Mouse (Mus musculus) embryonic facial prominence, embryonic 13.5 days (tissue): ENCODE data around the gene B430305J03Rik. TPM values are rescaled to one million over a fixed set of nuclear protein-coding genes. Genes with fewer than 3 reads are reported as not detected.
A peak's percentile ranks its signal among the peaks of the same experiment; 100 is the strongest.

ENCODE experiments used
- ATAC-seq: fragments of 200-750 bp; cut with Nextera tagmentation; 2 replicates; pipeline ENCODE4 v1.8.0; 2017; ENCODE audit warnings: low read depth; ENCODE audit not compliant: insufficient number of reproducible peaks, insufficient read depth, low FRiP score, low TSS enrichment
- H3K27ac ChIP-seq: fragments of 300-500 bp; sonication (generic); 2 replicates; pipeline ENCODE4 v1.5.1; 2015; ENCODE audit warnings: moderate library complexity, mild to moderate bottlenecking, inconsistent platforms
- H3K27me3 ChIP-seq: fragments of 300-500 bp; sonication (generic); 2 replicates; pipeline ENCODE4 v1.6.1; 2015; ENCODE audit warnings: mild to moderate bottlenecking, inconsistent platforms
- H3K36me3 ChIP-seq: fragments of 300-500 bp; sonication (generic); 2 replicates; pipeline ENCODE4 v1.6.1; 2015; ENCODE audit warnings: mild to moderate bottlenecking, inconsistent platforms
- H3K4me1 ChIP-seq: fragments of 300-500 bp; sonication (generic); 2 replicates; pipeline ENCODE4 v1.6.1; 2015; ENCODE audit warnings: inconsistent platforms
- H3K4me2 ChIP-seq: fragments of 300-500 bp; sonication (generic); 2 replicates; pipeline ENCODE4 v1.6.1; 2015; ENCODE audit warnings: moderate library complexity, mild to moderate bottlenecking, inconsistent platforms
- H3K4me3 ChIP-seq: fragments of 300-500 bp; sonication (generic); 2 replicates; pipeline ENCODE4 v1.5.1; 2015; ENCODE audit warnings: mild to moderate bottlenecking, inconsistent platforms
- H3K9ac ChIP-seq: fragments of 300-500 bp; sonication (generic); 2 replicates; pipeline ENCODE4 v1.6.1; 2015; ENCODE audit warnings: mild to moderate bottlenecking, inconsistent platforms
- H3K9me3 ChIP-seq: fragments of 300-500 bp; sonication (generic); 2 replicates; pipeline ENCODE4 v1.6.1; 2016; ENCODE audit warnings: inconsistent platforms
- WGBS: fragments of 180-500 bp; shearing (Covaris S2); methylation state at CpG from one replicate; pipeline ENCODE4 v1.1.7; 2015; ENCODE audit warnings: mixed read lengths; 5-methylcytosine and 5-hydroxymethylcytosine counted together
- polyA plus RNA-seq: library from polyadenylated mRNA; unstranded; fragments of >200 nt; fragmentation: Nextera tagmentation; extraction: Ambion mirVana; gene quantifications from 2 replicates; pipeline ENCODE4 v1.2.1, GENCODE M21; 2015

The B430305J03Rik gene
- polyA plus RNA-seq, 1 experiment from 2014 or later = not detected

DNA sequence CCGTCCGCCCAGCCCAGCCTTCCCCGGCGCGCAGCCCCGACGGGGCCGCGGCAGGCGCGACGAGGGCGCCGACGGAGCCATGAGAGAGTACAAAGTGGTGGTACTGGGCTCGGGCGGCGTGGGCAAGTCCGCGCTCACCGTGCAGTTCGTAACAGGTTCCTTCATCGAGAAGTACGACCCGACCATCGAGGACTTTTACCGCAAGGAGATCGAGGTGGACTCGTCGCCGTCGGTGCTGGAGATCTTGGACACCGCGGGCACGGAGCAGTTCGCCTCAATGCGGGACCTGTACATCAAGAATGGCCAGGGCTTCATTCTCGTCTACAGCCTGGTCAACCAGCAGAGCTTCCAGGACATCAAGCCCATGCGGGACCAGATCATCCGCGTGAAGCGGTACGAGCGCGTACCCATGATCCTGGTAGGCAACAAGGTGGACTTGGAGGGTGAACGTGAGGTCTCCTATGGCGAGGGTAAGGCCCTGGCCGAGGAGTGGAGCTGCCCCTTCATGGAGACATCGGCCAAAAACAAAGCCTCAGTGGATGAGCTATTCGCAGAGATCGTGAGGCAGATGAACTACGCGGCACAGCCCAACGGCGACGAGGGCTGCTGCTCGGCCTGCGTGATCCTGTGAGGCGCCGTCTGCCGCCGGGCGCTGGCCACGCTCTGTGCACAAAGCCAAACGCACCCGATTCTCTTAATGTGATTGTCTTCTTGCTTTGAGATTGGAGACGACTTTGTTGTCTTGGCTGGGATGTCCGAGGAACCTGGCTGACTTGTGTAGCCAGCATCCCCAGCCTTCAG lies 573 bp downstream of the B430305J03Rik start:
- peaks cover 9% of the 10 kb centered on the region; the same call in 1 of the 2 replicates for H3K36me3 ChIP-seq
- peak overlapping the region; percentile 92 for H3K9ac ChIP-seq
- WGBS = under 1% methylated on average over 68 of the region's 68 CpGs
- peak overlapping the region; percentile 89 for H3K4me3 ChIP-seq
- peaks cover 20% of the 10 kb centered on the region for H3K4me1 ChIP-seq
- H3K27me3 ChIP-seq = no peaks in the 10 kb centered on the region
- no peak for ATAC-seq
- H3K27ac ChIP-seq = peak overlapping the region; percentile 96
- H3K9me3 ChIP-seq = no peaks in the 10 kb centered on the region
- H3K4me2 ChIP-seq = peak overlapping the region; percentile 86

DNA sequence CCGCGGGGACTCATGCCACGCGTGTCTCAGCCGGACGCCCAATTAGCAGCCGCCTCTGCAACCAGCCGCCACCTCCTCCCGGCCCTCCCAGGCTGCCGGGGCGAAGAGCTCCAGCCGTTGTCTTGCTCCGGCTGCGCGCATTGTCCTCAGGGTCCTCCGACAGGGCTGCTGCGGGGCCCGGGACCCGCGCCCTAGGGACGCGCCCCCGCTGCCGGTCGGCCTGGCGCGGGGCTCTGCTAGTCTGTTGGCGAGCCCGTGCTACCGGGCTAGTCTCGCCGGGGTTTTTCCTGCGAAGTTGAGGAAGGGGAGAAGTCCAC lies 1.1 kb downstream of the B430305J03Rik start:
- Histone ChIP-seq H3K9me3 (no peaks in the 10 kb centered on the region), H3K27me3 (no peaks in the 10 kb centered on the region), H3K4me1 (peaks cover 20% of the 10 kb centered on the region), H3K27ac (peak overlapping the region; percentile 96), H3K36me3 (peaks cover 8% of the 10 kb centered on the region; the same call in 1 of the 2 replicates), H3K9ac (peak overlapping the region; percentile 92), H3K4me3 (peak overlapping the region; percentile 89), H3K4me2 (peak overlapping the region; percentile 86)
- 0% methylated on average over 33 of the region's 33 CpGs for WGBS
- peak; percentile 8; the same call in 1 of the 2 replicates for ATAC-seq

DNA sequence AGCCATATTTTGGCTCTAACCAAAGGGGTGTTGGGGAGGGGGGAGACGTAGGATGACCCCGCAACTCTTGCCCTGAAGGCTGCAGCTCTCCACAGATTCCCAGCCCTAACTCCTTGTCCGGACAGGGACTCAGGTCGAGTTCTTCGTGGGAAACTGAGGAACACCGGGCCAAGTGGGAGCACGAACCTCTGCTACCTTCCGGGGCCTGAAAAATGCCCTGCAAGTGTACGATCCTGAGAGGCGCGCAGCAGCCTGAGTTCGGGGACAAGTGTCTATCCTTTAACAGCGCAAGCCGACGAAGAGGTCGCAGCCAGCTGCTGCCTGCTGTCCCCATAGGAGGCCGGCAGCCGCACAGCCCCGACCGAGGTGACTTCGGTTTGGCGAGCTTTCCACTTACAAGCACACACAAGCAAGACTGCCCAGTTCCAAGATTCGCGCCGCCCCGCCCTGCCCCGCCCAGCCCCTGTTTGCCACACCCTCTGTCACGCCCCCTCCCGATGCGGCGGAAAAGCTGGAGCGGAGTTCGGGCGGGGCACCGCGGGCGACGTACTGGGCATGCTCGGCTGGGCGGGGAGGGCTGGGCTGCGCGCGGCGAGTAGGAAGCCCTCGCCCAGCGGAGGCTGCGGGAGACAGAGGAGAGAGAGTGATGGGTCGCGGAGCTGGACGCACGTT lies 1.6 kb downstream of the B430305J03Rik start:
- under 1% methylated on average over 50 of the region's 51 CpGs for WGBS
- no peaks in the 10 kb centered on the region for H3K27me3 ChIP-seq
- 0 out of 2 replicates have a peak, but pooled peaks cover 4% of the 10 kb centered on the region for H3K36me3 ChIP-seq
- H3K4me3 ChIP-seq = peak overlapping the region; percentile 89
- ATAC-seq = peak; percentile 86
- peak overlapping the region; percentile 86 for H3K4me2 ChIP-seq
- H3K27ac ChIP-seq = peak overlapping the region; percentile 96
- peaks cover 20% of the 10 kb centered on the region for H3K4me1 ChIP-seq
- peak overlapping the region; percentile 92 for H3K9ac ChIP-seq
- H3K9me3 ChIP-seq = no peaks in the 10 kb centered on the region

DNA sequence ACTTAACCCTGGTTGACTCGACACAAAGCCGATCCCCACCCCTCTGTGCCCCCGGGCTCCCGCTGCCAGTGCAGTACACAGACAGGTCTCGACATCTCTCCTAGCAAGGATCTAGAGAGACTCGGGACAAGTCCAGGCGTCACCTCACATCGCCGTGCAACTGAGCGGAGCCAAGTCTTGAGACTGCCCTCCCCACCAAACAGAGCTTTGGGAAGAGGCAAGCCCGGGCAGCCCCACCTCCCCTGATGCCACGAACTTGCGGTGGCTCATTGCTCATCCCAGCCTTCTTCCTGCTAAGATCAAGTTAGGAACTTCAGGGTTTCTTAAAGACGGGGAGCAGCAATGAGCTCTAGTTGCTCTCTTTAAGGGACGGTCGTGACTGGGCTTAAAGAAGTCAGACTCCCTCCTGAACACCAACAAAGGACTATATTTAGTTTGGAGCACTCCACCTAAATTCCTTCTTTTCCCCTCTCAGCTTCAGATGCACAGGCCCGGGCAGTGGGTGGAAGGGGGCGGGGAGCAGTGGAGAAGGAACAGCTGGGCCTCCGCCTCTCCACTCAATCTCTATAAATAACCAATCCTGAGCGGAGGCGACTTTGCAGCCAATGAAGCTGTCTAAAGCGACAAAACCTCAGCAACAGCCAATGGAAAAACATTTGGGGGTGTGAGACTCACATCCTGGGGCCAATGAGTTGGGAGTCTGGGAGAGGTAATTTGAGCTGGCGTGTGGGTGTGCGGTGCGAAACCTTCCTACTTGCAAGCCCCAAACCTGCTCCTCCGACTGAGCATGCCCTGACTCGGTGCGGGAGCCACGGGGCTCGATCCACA lies 2.4 kb downstream of the B430305J03Rik start:
- ATAC-seq = peak; percentile 96
- no peaks in the 10 kb centered on the region for H3K27me3 ChIP-seq
- WGBS = under 1% methylated on average over 30 of the region's 30 CpGs
- peak overlapping the region; percentile 86 for H3K4me2 ChIP-seq
- peaks cover 20% of the 10 kb centered on the region for H3K4me1 ChIP-seq
- peak overlapping the region; percentile 89 for H3K4me3 ChIP-seq
- no peaks in the 10 kb centered on the region for H3K9me3 ChIP-seq
- H3K36me3 ChIP-seq = no peaks in the 10 kb centered on the region
- peak overlapping the region; percentile 92 for H3K9ac ChIP-seq
- H3K27ac ChIP-seq = peak overlapping the region; percentile 96

DNA sequence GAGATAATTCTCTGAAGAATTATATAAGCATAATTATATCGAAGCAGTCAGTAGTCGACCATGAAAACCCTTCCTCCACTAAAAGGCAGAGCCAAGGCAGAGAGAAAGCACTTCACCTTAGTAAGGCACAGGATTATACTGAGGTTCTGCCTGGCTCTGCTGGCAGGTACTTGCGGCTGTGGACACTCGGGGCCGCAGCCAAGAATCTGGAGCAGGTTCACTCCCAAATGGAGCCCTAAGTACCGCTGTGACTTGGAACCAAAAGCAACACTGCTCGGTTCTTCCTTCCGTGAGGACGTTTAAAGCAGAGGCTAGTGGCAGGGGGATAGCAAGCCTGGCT lies 3.0 kb downstream of the B430305J03Rik start:
- WGBS = 5% methylated on average over 9 of the region's 9 CpGs
- Histone ChIP-seq H3K27ac (peak overlapping the region; percentile 96), H3K4me3 (peak overlapping the region; percentile 89), H3K4me1 (peaks cover 16% of the 10 kb centered on the region), H3K9ac (peak overlapping the region; percentile 77), H3K9me3 (no peaks in the 10 kb centered on the region), H3K4me2 (peak overlapping the region; percentile 86), H3K36me3 (no peaks in the 10 kb centered on the region), H3K27me3 (no peaks in the 10 kb centered on the region)
- ATAC-seq = no peak

DNA sequence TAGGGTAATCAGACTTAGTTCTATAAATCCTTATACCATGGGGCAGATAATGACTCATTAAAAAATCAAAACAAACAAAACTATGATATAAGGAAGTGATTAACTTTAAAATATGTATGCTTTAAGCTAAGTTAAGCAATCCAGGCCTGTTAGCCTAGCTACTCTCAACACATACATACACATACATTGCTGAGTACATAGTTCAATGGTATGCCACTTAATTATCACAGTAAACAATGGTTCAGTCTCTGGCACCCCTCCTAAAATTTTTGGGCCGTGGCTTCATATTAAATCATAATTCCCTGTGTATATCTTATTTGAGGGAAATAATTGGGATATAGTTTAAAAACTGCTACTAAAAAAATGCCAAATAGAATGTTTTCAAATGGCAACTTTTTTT lies 4.4 kb downstream of the B430305J03Rik start, which contains the start of gene Rap2b:
Gene Rap2b, plus strand, starts transcription at position 301 of the 400 bp plus-strand sequence.
- no peaks in the 10 kb centered on the region for H3K27me3 ChIP-seq
- WGBS = 79% methylated on average over 1 of the region's 1 CpGs
- H3K4me2 ChIP-seq = peak within 1 kb of the TSS; percentile 86; the same call in 1 of the 2 replicates
- H3K27ac ChIP-seq = no peak within 1 kb of the TSS
- H3K9me3 ChIP-seq = no peaks in the 10 kb centered on the region
- H3K36me3 ChIP-seq = no peaks in the 10 kb centered on the region
- no peak within 1 kb of the TSS for H3K4me3 ChIP-seq
- ATAC-seq = no peak
- no peak within 1 kb of the TSS for H3K9ac ChIP-seq
- H3K4me1 ChIP-seq = peaks cover 6% of the 10 kb centered on the region

DNA sequence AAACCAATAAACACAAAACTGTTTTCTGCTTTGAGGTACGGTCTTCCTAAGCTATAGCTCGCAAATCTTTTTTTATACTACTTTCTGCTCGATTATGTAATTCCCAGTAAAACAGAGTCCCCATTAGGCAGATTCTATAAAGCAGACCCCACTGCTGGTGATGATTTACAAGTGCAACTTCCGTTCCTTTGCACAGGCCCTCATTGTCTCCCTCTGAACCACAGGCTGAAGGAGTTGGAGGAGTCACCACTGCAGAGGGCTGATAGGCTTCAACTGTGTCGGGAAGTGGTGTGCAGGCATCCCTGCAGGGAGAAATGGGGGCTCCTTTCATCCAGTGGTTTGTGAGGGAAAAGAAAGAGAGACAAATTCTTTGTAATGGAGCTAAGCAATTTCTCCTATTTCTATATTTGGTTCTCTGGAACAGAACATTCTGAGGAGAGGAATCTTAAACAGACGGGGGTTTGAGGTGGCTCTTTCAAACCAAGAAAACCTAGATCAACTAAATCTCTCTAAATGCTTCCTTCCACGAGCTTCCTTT lies 6.9 kb downstream of the B430305J03Rik start:
- H3K27ac ChIP-seq = no peak overlapping the region
- WGBS = 38% methylated on average over 7 of the region's 7 CpGs
- H3K36me3 ChIP-seq = no peaks in the 10 kb centered on the region
- no peaks in the 10 kb centered on the region for H3K9me3 ChIP-seq
- H3K4me3 ChIP-seq = no peak overlapping the region
- no peak overlapping the region for H3K9ac ChIP-seq
- no peak for ATAC-seq
- H3K4me2 ChIP-seq = no peak overlapping the region
- no peaks in the 10 kb centered on the region for H3K27me3 ChIP-seq
- peaks cover 6% of the 10 kb centered on the region for H3K4me1 ChIP-seq

DNA sequence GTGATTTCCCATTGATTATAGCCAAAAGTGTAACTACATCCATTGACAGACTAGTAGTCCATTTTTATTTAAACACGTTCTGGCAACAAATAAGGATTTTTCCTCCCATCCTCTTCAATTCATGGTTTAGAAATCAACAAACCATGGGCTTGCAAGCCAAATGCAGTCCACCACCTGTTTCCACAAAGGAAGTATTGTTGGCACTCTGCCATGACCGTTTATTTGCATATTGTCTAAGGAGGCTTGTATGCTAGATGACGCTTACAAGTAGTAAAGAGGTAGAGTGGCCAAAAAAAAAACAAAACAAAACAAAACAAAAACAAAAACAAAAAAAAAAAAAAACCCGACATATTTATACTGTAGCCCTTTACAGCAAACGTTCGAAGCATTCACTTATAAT lies 7.6 kb downstream of the B430305J03Rik start:
- Histone ChIP-seq H3K4me3 (no peak overlapping the region), H3K27ac (no peak overlapping the region), H3K9ac (no peak overlapping the region), H3K4me2 (no peak overlapping the region), H3K4me1 (peaks cover 6% of the 10 kb centered on the region), H3K9me3 (no peaks in the 10 kb centered on the region), H3K36me3 (no peaks in the 10 kb centered on the region), H3K27me3 (no peaks in the 10 kb centered on the region)
- 62% methylated on average over 6 of the region's 6 CpGs for WGBS
- ATAC-seq = no peak

DNA sequence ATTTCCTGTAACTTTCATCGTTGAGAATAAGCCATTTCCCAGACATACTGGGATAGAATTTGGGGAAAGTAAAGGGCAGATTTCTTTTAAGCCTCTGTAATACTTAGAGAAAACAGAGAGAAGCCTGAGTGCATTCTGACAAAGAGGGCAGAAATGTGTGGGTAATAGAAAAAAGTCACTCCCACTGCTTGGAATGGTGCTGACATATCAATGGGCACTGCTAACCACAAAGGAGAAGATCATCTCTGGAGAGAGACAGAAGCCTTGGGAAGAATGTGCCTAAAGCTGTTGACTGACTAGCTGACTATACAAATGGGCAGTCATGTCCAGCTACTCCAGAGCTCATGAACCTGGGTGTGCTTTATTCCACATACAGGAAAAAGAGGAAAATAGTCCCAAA lies 10.3 kb downstream of the B430305J03Rik start:
- no peaks in the 10 kb centered on the region; the same call in 1 of the 2 replicates for H3K4me1 ChIP-seq
- H3K4me3 ChIP-seq = no peak overlapping the region
- no peak overlapping the region for H3K9ac ChIP-seq
- ATAC-seq = no peak
- no peak overlapping the region for H3K4me2 ChIP-seq
- 67% methylated on average over 1 of the region's 1 CpGs for WGBS
- no peaks in the 10 kb centered on the region for H3K27me3 ChIP-seq
- no peaks in the 10 kb centered on the region for H3K9me3 ChIP-seq
- no peaks in the 10 kb centered on the region for H3K36me3 ChIP-seq
- H3K27ac ChIP-seq = no peak overlapping the region

DNA sequence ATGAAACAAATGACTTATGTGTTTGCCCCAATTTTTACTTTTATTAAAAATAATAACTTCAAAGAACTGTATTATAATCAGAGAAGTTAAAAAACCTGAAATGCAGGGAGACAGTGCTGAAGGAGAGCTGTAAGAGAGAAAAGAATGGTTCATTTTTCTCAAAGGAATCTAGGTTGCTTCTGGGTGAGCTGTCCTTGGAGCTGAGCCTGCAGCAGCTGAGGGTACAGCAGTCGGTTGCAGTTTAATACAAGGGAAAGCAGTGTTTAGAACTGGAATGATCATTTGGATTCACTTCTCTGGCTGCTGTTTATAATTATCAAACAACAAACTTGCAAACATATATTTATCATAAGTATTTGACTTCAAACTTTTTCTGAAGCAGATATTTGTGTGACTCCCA lies 16.3 kb downstream of the B430305J03Rik start:
- H3K27me3 ChIP-seq = no peaks in the 10 kb centered on the region
- no peak overlapping the region for H3K9ac ChIP-seq
- H3K4me2 ChIP-seq = no peak overlapping the region
- peaks cover 4% of the 10 kb centered on the region for H3K4me1 ChIP-seq
- no peak for ATAC-seq
- no peaks in the 10 kb centered on the region for H3K9me3 ChIP-seq
- no peak overlapping the region for H3K4me3 ChIP-seq
- H3K36me3 ChIP-seq = no peaks in the 10 kb centered on the region
- no peak overlapping the region for H3K27ac ChIP-seq
- WGBS = 41% methylated on average over 1 of the region's 1 CpGs

DNA sequence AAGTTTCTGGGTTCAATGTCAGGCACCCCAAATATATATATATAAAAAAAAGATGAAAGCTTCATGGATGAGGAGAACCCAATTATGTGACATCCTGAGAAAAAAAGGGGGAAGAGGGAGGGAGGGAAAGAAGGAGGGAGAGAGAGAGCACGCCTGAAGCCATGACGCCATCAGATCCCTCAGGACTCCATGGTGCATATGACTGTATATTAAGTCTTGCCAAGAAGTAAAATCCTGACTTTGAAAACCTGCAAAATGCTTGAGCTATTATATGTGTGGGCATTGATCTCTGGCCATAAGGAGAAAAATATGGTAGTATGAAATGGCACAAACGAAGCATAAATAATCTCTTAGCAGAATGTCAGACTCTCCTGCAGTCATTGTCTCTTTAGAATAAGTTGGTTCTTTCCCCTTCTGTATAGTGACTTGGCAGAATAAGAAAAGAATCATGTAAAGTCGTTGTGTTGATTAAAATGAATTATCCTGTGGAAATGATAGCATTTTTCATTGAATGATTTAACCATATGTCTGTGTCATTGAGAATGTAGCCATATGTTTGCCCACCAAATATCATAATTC lies 17.6 kb downstream of the B430305J03Rik start:
- H3K27me3 ChIP-seq = no peaks in the 10 kb centered on the region
- H3K4me2 ChIP-seq = no peak overlapping the region
- H3K4me3 ChIP-seq = no peak overlapping the region
- peaks cover 4% of the 10 kb centered on the region for H3K4me1 ChIP-seq
- H3K27ac ChIP-seq = no peak overlapping the region
- no peaks in the 10 kb centered on the region for H3K9me3 ChIP-seq
- H3K36me3 ChIP-seq = no peaks in the 10 kb centered on the region
- ATAC-seq = no peak
- 79% methylated on average over 4 of the region's 4 CpGs for WGBS
- no peak overlapping the region for H3K9ac ChIP-seq
